Mouse (Mus musculus): ENCODE results near the gene Fosb. TPM values are rescaled to one million over a fixed set of nuclear protein-coding genes. Genes with fewer than 3 reads are reported as not detected.
A peak's percentile ranks its signal among the peaks of the same experiment; 100 is the strongest.

Gene Fosb
- under 1 TPM; 0.43 to 0.64 TPM for total RNA-seq (2021)
- long read RNA-seq, experiment 1: 0 reads
- long read RNA-seq, experiment 2: 0 reads

DNA sequence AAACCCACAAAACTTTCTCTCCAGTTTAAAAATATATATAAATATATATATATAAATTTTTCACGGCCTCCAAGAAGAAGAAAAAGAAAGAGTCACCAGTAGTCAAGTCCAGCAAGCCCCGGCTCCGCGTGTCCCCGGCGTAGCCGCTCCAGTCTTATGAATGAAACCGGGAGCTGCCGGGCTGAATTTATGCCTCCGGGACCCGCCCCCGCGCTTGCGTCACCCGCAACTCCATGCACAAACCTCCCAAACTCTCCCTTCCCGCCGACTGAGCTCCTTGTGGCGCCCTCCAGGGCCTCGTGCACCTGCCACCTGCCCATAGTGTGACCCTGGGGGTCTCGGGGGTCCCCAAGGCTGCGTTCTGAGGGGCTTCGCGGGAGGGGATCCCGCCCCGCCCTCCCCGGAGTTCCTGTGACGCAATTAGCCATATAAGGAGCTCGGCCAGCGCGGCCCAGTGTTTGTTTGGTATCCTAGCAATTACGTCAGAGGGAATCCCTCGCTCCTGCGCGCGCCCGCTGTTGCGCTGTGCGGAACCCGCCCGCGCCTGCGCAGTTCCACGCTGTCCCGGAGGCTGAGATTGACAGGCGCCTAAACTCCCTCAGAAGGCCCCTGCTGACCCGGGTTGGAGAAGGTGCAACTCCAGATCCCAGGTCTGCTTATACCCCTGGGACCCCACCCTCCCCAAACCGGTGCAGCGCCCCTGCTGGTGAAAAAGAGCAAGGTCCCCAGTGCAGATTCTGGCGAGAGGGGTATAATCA lies at the start of gene Fosb:
Gene Fosb (minus strand): TSS at position 168 of the 758 bp plus-strand sequence.
- peak; percentile 93 for DNase-seq

- DNase-seq: peak; percentile 85
Measured at GRCm38 (mm10) chr7:19359299-19359891, 49.5 kb upstream of the Fosb start, which contains the start of the genes Cd3eap and Ppp1r13l. Gene Cd3eap, minus strand, starts transcription at chr7:19359483. Gene Ppp1r13l, plus strand, starts transcription at chr7:19359749.

DNA sequence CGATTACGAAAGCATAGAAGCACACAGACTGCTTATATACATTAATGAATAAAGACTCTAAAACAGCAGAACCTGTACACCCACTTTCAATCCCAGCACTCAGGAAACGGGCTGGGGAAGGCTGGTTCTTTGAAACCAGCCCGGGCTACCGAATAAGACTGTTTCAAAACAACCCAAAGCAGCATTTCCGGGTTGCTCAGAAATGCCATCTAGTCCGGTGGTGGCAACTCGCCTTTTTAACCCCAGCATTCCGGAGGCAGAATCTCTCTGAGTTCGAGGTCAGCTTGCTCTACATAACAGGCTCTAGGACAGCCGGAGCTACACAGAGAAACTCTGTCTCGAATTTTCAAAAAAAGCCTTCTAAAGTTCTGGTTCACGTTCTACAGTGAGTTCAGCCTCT lies 48.8 kb upstream of the Fosb start:
- no peak for DNase-seq

GRCm38 (mm10) chr7:19357381-19358375 lies 47.8 kb upstream of the Fosb start:
- DNase-seq: no peak

DNA sequence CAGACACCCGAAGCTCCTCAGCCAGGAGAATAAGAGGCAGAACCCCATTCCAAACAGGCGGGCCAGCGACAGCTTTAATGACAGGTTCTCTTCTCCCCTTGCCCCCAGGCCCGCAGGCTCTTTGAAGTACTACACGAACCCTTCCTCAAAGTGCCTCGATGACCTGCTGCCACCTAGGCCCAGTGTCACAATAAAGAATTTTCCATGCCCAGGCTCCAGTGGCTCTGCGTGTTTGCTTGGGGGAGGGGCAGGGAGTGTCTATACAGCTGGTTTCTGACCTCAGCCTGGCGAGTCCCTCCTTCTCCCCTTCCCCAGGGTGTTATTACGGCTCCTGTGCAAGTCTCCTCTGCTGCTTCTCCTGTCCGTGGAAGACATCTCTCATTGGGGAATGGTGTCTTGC lies 46.5 kb upstream of the Fosb start:
- no peak for DNase-seq

GRCm38 (mm10) chr7:19354991-19355390 lies 45.1 kb upstream of the Fosb start:
- no peak for DNase-seq

DNA sequence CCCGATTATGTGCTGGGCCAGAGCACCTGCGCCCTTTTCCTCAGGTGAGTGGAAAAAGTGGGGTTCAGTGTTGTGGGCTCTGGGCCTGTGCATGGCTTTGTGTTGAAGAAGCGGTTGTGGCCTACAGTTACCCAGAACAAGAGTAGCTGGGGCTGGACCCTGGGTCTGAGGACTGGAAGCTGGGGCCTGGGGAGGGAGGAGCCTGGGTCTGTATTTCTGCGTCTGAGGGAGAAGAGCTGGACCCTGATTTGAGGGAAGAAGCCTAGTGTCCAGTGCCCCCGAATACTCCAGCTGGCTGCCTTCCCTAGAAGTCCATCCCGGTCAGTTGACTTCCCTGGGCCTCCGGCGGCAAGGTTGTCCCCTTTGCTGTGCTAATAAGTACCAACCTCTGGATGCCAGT lies 40.4 kb upstream of the Fosb start:
- no peak for DNase-seq

- DNase-seq: no peak
Measured at GRCm38 (mm10) chr7:19349188-19349915, 39.5 kb upstream of the Fosb start.

- DNase-seq: peak; percentile 95
Measured at GRCm38 (mm10) chr7:19344938-19345471, 35.2 kb upstream of the Fosb start.

DNA sequence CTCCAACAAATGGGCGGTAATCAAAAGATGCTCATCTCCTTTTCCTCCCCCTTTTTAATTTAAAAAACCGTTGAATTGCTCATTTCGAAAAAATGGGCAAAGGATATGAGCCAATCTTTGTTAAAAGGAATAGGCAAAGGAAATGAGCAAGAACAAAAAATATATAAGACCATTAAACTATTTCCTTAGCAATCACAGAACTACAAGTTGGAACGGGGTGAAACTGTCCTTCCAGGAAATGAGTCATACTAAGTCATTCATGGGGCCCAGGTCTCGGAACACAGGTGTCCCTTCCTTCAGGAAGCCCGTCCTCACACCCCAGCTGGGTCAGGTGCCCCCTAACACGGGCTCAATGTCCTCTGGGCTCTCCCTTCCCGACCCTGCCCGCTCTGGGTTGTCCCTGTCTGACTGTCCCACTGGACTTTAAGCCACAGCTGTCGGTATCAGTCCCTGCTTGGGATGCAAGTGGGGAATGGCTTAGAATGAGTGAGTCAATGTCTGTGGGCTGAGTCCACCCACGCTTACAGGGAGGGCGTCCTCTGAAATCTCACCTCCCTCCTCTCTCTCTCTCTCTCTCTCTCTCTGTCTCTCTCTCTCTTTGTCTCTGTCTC lies 34.5 kb upstream of the Fosb start, which contains the start of gene Ercc1:
Gene Ercc1 (plus strand): TSS at position 542 of the 611 bp plus-strand sequence.
- DNase-seq: no peak

- peak; percentile 57 for DNase-seq
Measured at GRCm38 (mm10) chr7:19343210-19343808, 33.5 kb upstream of the Fosb start.

DNA sequence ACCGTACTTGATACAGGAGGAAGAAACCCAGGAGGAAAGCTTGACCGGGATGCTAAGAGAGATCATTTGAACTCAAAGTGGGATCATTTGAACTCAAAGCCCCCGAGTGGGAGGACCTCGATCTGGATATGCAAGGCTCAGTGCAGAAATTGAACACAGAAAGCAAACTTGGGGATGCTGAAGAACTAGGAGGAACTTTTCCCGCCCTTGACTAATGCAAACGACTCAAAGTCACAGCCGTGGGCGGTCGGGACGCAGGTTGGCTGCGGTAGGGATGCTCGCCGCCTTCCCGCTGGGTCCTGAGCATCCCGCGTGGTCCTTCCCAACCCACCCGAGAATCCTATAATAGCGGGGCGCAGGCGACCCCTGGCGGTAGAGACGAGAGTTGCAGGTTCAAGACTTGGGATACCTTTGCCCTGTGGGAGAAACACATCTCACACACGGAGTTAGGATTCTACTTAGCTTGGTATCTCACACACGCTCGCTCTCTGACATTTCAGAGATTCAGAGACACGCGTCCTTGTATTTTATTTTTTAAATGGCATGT lies 32.7 kb upstream of the Fosb start:
- DNase-seq: peak; percentile 71

DNA sequence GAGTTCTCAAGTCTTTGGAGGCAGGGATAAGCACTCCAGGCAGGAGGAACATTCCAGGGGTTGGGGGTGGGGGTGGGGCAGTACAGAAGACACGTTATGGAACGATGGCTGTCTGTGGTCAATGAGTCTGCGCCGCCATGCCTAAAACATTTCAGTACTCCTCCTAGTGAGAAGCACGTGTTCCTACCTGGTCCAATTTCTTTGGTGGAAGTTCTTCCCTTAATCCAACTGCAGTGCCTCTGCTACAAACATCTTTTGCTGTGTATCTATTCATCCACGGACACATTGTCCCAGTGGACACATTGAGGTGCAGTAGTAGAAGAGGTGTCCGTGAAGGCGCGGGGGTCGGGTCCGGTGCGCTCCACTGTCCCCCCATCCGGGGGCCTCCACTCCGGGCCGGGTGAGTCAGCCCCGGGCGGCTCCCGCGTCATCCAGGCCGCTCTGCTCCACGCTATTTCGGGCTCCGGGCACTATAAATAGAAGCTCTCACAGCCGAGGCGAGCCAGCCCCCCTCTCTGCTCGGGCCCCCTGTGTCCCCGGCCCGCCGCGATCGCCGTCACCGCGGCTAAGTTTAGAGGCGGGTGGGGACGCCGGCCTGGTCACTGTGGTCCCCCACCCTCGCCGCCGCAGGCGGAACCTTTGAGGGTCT lies 32.0 kb upstream of the Fosb start:
- peak; percentile 72 for DNase-seq

- no peak for DNase-seq
Measured at GRCm38 (mm10) chr7:19341250-19341649, 31.4 kb upstream of the Fosb start.

- no peak for DNase-seq
Measured at GRCm38 (mm10) chr7:19338596-19338995, 28.7 kb upstream of the Fosb start.

DNA sequence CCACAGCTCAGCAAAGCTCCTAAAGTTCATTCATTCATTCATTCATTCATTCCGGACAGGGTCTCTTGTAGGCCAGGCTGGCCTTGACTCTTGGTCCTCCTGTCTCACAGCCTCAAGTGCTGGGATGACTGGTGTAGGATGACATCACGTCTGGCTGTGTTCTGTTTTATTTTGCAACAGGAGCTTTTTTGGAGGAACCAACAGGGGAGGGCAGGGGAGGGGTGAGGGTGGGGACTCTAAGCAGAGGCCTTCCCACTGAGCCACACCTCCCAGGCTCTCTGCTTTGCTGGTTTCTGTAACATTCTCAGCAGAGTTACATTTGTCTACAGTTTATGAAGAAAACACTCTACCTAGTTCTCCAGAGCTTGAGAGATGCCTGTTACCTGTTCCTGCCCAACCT lies 28.2 kb upstream of the Fosb start:
- DNase-seq: no peak

DNA sequence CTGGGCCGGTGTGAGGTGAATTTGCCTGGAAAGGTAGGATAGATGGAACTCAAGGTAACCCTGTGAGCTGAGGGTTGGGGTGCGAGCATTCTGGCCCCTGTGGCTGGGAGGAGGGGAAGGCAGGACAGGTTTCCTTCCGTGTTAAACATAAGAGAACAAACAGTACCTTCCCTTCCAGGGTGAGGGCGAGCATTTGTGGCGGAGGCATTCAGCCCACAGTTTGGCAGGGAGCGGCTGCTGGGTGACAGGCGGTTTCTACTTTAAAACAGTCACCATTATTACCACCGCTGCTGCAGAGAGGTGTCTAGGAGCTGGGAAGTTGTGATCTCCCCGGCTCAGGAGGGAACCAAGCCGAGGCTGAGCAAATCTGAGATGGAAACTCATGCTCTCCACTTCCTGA lies 27.3 kb upstream of the Fosb start:
- DNase-seq: no peak

DNA sequence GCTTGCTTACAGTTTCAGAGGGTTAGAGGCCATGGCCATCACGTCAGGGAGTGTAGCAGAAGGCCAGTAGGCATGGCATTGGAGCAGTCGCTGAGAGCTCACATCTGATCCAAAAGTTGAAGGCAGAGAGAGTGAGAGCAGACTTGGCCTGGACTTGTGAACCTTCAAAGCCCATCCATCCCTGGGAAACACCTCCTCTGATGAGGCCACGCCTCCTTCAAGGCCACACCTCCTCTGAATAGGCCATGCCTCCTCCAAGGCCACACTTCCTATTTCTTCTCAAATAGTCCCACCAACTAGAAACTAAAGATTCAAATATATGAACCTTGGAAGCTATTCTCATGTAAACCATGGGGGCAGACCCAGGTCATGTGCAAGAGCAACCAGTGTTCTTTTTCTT lies 25.7 kb upstream of the Fosb start:
- no peak for DNase-seq

GRCm38 (mm10) chr7:19332709-19333352 lies 23.0 kb upstream of the Fosb start:
- DNase-seq: peak; percentile 83

Measured in gastrocnemius, postnatal 25 days (tissue).